Mouse (Mus musculus) liver, postnatal 0 days (tissue): ENCODE results near the gene Krtap16-1.

Experiments
- CTCF ChIP-seq: sonication (generic); IDR thresholded peaks from 2 replicates; pipeline ENCODE4 v1.5.1; 2016; ENCODE audit warnings: antibody characterized with exemption, low read depth
- EP300 ChIP-seq: IDR thresholded peaks from 2 replicates; pipeline ENCODE4 v1.6.1; 2016; ENCODE audit warnings: antibody characterized with exemption, low read depth, mild to moderate bottlenecking

DNA sequence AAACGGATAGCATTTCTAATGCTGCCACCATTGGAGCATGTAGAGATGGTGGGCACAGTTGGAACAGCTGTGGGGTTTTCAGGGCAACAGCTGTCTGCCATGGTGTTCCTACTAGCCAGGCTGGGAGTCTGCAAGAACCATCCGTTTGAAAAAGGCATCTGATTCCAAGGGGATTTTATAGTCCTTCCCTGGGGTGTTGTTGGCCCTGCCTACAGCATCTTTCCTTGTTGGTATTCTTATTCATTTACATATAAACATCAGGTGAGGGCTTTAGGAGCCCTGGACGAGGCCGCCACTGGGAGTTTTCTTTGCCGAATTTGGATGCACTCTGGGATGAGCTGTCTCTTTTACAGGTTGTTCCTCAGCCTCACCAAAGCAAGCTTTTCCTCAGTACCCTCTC, 7.4 kb downstream of the Krtap16-1 start, which contains the start of gene Krtap29-1:
- TF ChIP-seq CTCF: no peak
- TF ChIP-seq EP300: no peak
